Mouse (Mus musculus) stomach, postnatal 0 days (tissue): Measurements from ENCODE around the gene Igf2r. TPM values are rescaled to one million over a fixed set of nuclear protein-coding genes. Genes with fewer than 3 reads are reported as not detected.
A peak's percentile ranks its signal among the peaks of the same experiment; 100 is the strongest.

ENCODE experiments used
- ATAC-seq: fragments of 200-750 bp; cut with Nextera tagmentation; 2 replicates; pipeline ENCODE4 v1.8.0; 2017; ENCODE audit not compliant: low FRiP score, low TSS enrichment
- DNase-seq: peaks from one replicate; pipeline ENCODE4 v3.0.0-alpha.2; 2016; ENCODE audit warnings: low spot score
- H3K27ac ChIP-seq: fragments of 300-500 bp; sonication (generic); replicated peaks from 2 replicates; pipeline ENCODE4 v1.5.1; 2014; ENCODE audit warnings: mild to moderate bottlenecking, control low read depth
- H3K27me3 ChIP-seq: fragments of 300-500 bp; sonication (generic); 2 replicates; pipeline ENCODE4 v1.6.1; 2014; ENCODE audit warnings: low read length; ENCODE audit not compliant: control insufficient read depth, insufficient read depth
- H3K36me3 ChIP-seq: fragments of 300-500 bp; sonication (generic); 2 replicates; pipeline ENCODE4 v1.6.1; 2014; ENCODE audit warnings: low read length, mixed read lengths; ENCODE audit not compliant: control insufficient read depth, insufficient read depth
- H3K4me1 ChIP-seq: fragments of 300-500 bp; sonication (generic); replicated peaks from 2 replicates; pipeline ENCODE4 v1.6.1; 2014; ENCODE audit warnings: antibody characterized with exemption; ENCODE audit not compliant: control insufficient read depth, insufficient read depth
- H3K4me2 ChIP-seq: fragments of 300-500 bp; sonication (generic); replicated peaks from 2 replicates; pipeline ENCODE4 v1.6.1; 2014; ENCODE audit warnings: low read depth, mild to moderate bottlenecking, control low read depth, moderate library complexity
- H3K4me3 ChIP-seq: fragments of 300-500 bp; sonication (generic); 2 replicates; pipeline ENCODE4 v1.5.1; 2014; ENCODE audit warnings: low read depth, low read length, control low read depth
- H3K9ac ChIP-seq: fragments of 300-500 bp; sonication (generic); 2 replicates; pipeline ENCODE4 v1.6.1; 2014; ENCODE audit warnings: mild to moderate bottlenecking, low read length, control low read depth, mixed read lengths
- H3K9me3 ChIP-seq: fragments of 300-500 bp; sonication (generic); 2 replicates; pipeline ENCODE4 v1.6.1; 2016; ENCODE audit warnings: low read length; ENCODE audit not compliant: control insufficient read depth
- CTCF ChIP-seq: IDR thresholded peaks from 2 replicates; pipeline ENCODE4 v1.5.1; 2016; ENCODE audit warnings: antibody characterized with exemption, low read depth, mild to moderate bottlenecking, moderate library complexity
- EP300 ChIP-seq: optimal IDR thresholded peaks from 2 replicates; pipeline ENCODE3; 2016; ENCODE audit warnings: antibody characterized with exemption
- WGBS: fragments of 180-500 bp; shearing (Covaris S2); extraction: QIAGEN DNeasy Blood & Tissue Kit; methylation state at CpG from one replicate; pipeline ENCODE4 v1.1.7; 2014; 5-methylcytosine and 5-hydroxymethylcytosine counted together
- polyA plus RNA-seq: library from polyadenylated mRNA; unstranded; fragments of >200 nt; fragmentation: Nextera tagmentation; extraction: Ambion mirVana; gene quantifications from 2 replicates; pipeline ENCODE4 v1.2.1, GENCODE M21; 2015

Gene Igf2r
- polyA plus RNA-seq, 1 experiment from 2014 or later, result 9.6 TPM

- H3K9me3 ChIP-seq, result no peaks in the 10 kb centered on the region
Observed at GRCm38 (mm10) chr17:12779442-12779841, 10.0 kb upstream of the Igf2r start.

GRCm38 (mm10) chr17:12773956-12774355, 4.5 kb upstream of the Igf2r start:
- Histone ChIP-seq H3K9me3 (0 out of 2 replicates have a peak, but pooled peaks cover 2% of the 10 kb centered on the region), H3K4me2 (no peak overlapping the region), H3K27ac (no peak overlapping the region), H3K36me3 (peaks cover under 1% of the 10 kb centered on the region; the same call in 1 of the 2 replicates), H3K9ac (no peak overlapping the region), H3K4me1 (no peaks in the 10 kb centered on the region), H3K27me3 (no peaks in the 10 kb centered on the region), H3K4me3 (no peak overlapping the region)
- WGBS, result 57% methylated on average over 3 of the region's 3 CpGs
- DNase-seq, result no peak
- TF ChIP-seq EP300, result no peak
- no peak for ATAC-seq

More at GRCm38 (mm10) chr17:12779442-12779841, 10.0 kb upstream of the Igf2r start:
- H3K4me3 ChIP-seq, result no peak overlapping the region
- no peaks in the 10 kb centered on the region for H3K36me3 ChIP-seq
- peaks cover 28% of the 10 kb centered on the region for H3K4me1 ChIP-seq
- TF ChIP-seq EP300 (no peak), CTCF (no peak)
- H3K27me3 ChIP-seq, result no peaks in the 10 kb centered on the region
- ATAC-seq, result peak; percentile 74
- no peak overlapping the region for H3K9ac ChIP-seq
- peak overlapping the region; percentile 84 for H3K27ac ChIP-seq
- no peak overlapping the region for H3K4me2 ChIP-seq
- DNase-seq, result no peak
- 36% methylated on average over 3 of the region's 3 CpGs for WGBS

- WGBS, result 90% methylated on average over 5 of the region's 5 CpGs
- no peaks in the 10 kb centered on the region for H3K27me3 ChIP-seq
- ATAC-seq (no peak), DNase-seq (no peak)
- peaks cover 2% of the 10 kb centered on the region; the same call in 1 of the 2 replicates for H3K36me3 ChIP-seq
- H3K4me3 ChIP-seq, result no peak overlapping the region
- no peak overlapping the region for H3K27ac ChIP-seq
- TF ChIP-seq EP300, result no peak
- TF ChIP-seq CTCF, result no peak
- H3K9me3 ChIP-seq, result 0 out of 2 replicates have a peak, but pooled peaks cover 2% of the 10 kb centered on the region
- H3K9ac ChIP-seq, result no peak overlapping the region
- H3K4me1 ChIP-seq, result no peaks in the 10 kb centered on the region; the same call in 1 of the 2 replicates
- H3K4me2 ChIP-seq, result no peak overlapping the region
Observed at GRCm38 (mm10) chr17:12770500-12770899, 1.0 kb upstream of the Igf2r start.

- H3K4me3 ChIP-seq, result peak overlapping the region; percentile 63
- H3K27ac ChIP-seq, result peak overlapping the region; percentile 91
- H3K4me1 ChIP-seq, result no peaks in the 10 kb centered on the region; the same call in 1 of the 2 replicates
- H3K36me3 ChIP-seq, result peaks cover 2% of the 10 kb centered on the region; the same call in 1 of the 2 replicates
- 30% methylated on average over 41 of the region's 41 CpGs for WGBS
- ATAC-seq (0 out of 2 replicates have a peak, but pooled peaks have one; percentile 1), DNase-seq (no peak)
- 0 out of 2 replicates have a peak, but pooled peaks cover 2% of the 10 kb centered on the region for H3K9me3 ChIP-seq
- H3K4me2 ChIP-seq, result peak overlapping the region; percentile 59
- no peaks in the 10 kb centered on the region for H3K27me3 ChIP-seq
- TF ChIP-seq CTCF (no peak), EP300 (no peak)
- H3K9ac ChIP-seq, result peak overlapping the region; percentile 85
Observed at GRCm38 (mm10) chr17:12768415-12769379, 767 bp downstream of the Igf2r start.

GRCm38 (mm10) chr17:12767294-12767852, 2.1 kb downstream of the Igf2r start:
- H3K36me3 ChIP-seq, result peaks cover 2% of the 10 kb centered on the region; the same call in 1 of the 2 replicates
- H3K9me3 ChIP-seq, result 0 out of 2 replicates have a peak, but pooled peaks cover 2% of the 10 kb centered on the region
- ATAC-seq (no peak), DNase-seq (no peak)
- peak overlapping the region; percentile 59 for H3K4me2 ChIP-seq
- no peaks in the 10 kb centered on the region for H3K27me3 ChIP-seq
- 58% methylated on average over 6 of the region's 6 CpGs for WGBS
- 0 out of 2 replicates have a peak overlapping the region, but pooled peaks have one; percentile 18 for H3K9ac ChIP-seq
- no peaks in the 10 kb centered on the region; the same call in 1 of the 2 replicates for H3K4me1 ChIP-seq
- TF ChIP-seq EP300, result no peak
- no peak for TF ChIP-seq CTCF
- peak overlapping the region; percentile 35; the same call in 1 of the 2 replicates for H3K27ac ChIP-seq
- H3K4me3 ChIP-seq, result peak overlapping the region; percentile 63
